Mouse (Mus musculus): Measurements from ENCODE around the gene Rundc3b. TPM values are rescaled to one million over a fixed set of nuclear protein-coding genes. Genes with fewer than 3 reads are reported as not detected.

Gene Rundc3b
- total and polyA plus RNA-seq, 3 experiments = 0.08 to 0.31 (median 0.23) TPM

DNA sequence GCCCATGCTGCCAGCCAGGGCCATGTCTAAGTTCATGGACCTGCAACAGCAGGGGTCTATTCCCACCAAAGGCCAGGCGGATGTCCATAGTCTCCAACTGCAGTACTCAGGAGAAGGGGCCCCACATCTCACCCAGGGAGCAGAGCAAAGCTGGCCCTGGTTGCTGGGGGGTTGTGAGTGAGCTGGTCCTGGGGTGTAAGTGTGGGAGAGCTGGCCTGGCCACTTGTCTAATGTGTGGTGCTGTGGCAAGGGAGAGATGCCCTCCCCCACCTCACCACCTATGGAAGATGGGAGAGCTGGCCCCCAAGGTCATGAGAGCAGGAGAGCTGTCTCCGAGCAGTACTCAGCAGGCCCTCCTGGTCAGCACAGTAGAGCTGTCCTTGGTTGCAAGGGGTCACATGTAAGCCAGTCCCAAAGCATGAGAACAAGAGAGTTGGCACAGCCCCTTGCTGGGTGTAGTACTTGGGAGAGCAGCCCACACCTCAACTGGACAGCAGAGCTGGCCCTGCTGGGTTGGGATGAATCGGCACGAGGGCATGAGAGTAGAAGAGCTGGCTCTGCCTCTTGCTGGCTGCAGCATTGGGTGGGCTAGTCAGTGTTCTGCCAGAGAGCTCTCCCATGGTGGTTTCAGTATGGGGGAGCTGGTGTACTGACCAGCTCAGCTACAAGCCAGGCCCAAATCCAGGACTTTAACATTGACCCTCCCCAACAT is 134.6 kb downstream of the Rundc3b start:
- no peaks in the 10 kb centered on the region for H3K79me2 ChIP-seq (replicated peaks; ENCODE audit: control insufficient read depth, insufficient read depth, low read length)
- intact Hi-C loops (cut with DNase I) = loop anchor here (5.0 to 10.0 kb wide), 2 partner anchors 184 to 557 kb away; no protein-coding TSS in a partner anchor
- H3K9ac ChIP-seq (ENCODE audit: low read depth, low read length) = no peak overlapping the region
- no peak overlapping the region for H3K4me3 ChIP-seq
- no peaks in the 10 kb centered on the region for H3K4me1 ChIP-seq (ENCODE audit: control insufficient read depth, insufficient read depth, low read length)
- no peak for TF ChIP-seq EP300 (IDR thresholded peaks at IDR 0.05; ENCODE audit: insufficient read depth, low read depth, low read length)
- no peaks in the 10 kb centered on the region for H3K27me3 ChIP-seq (ENCODE audit: control insufficient read depth, insufficient read depth, low read length)
- no peak overlapping the region for H3K27ac ChIP-seq
- no peak for DNase-seq
- 73% methylated on average over 4 of the region's 4 CpGs for WGBS
- H3K36me3 ChIP-seq (ENCODE audit: control insufficient read depth, insufficient read depth, low read length) = no peaks in the 10 kb centered on the region

DNA sequence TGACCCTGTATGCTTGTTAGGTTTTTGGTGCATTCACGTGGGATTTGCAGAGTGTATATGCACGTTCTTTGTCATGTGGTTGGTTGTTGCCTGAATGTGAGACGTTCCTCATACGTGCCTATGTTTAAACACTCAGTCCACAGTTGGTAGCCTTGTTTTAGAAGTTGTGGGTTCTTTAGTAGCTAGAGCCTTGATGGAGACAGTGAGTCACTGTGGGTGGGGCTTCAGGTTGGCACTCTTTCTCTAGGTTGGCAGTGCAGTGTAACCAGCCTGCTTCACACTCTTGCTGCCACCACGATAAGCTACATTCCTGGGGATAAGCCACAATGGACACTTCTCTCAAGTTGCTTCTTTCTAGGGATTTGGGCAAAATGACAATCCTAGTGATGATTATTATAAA is 166.2 kb downstream of the Rundc3b start:
- Histone ChIP-seq H3K9ac (ENCODE audit: low read depth, low read length) (no peak overlapping the region), H3K27me3 (ENCODE audit: control insufficient read depth, insufficient read depth, low read length) (no peaks in the 10 kb centered on the region), H3K36me3 (ENCODE audit: control insufficient read depth, insufficient read depth, low read length) (no peaks in the 10 kb centered on the region), H3K27ac (no peak overlapping the region), H3K4me3 (no peak overlapping the region), H3K79me2 (replicated peaks; ENCODE audit: control insufficient read depth, insufficient read depth, low read length) (no peaks in the 10 kb centered on the region), H3K4me1 (ENCODE audit: control insufficient read depth, insufficient read depth, low read length) (no peaks in the 10 kb centered on the region)
- intact Hi-C loops (cut with DNase I) = no loop called here
- 69% methylated on average over 5 of the region's 5 CpGs for WGBS
- TF ChIP-seq EP300 (IDR thresholded peaks at IDR 0.05; ENCODE audit: insufficient read depth, low read depth, low read length) = no peak
- TF ChIP-seq POLR2A (IDR thresholded peaks at IDR 0.05; ENCODE audit: insufficient read depth, low read depth, low read length) = no peak
- no peak for TF ChIP-seq CTCF (IDR thresholded peaks at IDR 0.05)
- DNase-seq = no peak

GRCm38 (mm10) chr5:8455565-8455964 is 167.2 kb downstream of the Rundc3b start:
- no peaks in the 10 kb centered on the region for H3K27me3 ChIP-seq (ENCODE audit: control insufficient read depth, insufficient read depth, low read length)
- no peaks in the 10 kb centered on the region for H3K79me2 ChIP-seq (replicated peaks; ENCODE audit: control insufficient read depth, insufficient read depth, low read length)
- no peak overlapping the region for H3K27ac ChIP-seq
- no peak for TF ChIP-seq EP300 (IDR thresholded peaks at IDR 0.05; ENCODE audit: insufficient read depth, low read depth, low read length)
- no peak overlapping the region for H3K4me3 ChIP-seq
- no peaks in the 10 kb centered on the region for H3K36me3 ChIP-seq (ENCODE audit: control insufficient read depth, insufficient read depth, low read length)
- no peak for DNase-seq
- no peak overlapping the region for H3K9ac ChIP-seq (ENCODE audit: low read depth, low read length)
- intact Hi-C loops (cut with DNase I) = no loop called here
- H3K4me1 ChIP-seq (ENCODE audit: control insufficient read depth, insufficient read depth, low read length) = no peaks in the 10 kb centered on the region

Other genes starting within 250 kb of the Rundc3b start
- gene Dbf4, start 200.2 kb downstream of the Rundc3b start, total RNA-seq (2021) = under 1 TPM; 0.77 to 0.94 TPM
- gene Dbf4, start 200.2 kb downstream of the Rundc3b start, polyA plus RNA-seq (2012; rRNA removed) = 0.53 and 0.56 TPM in 2 replicates
- gene Slc25a40, start 200.1 kb downstream of the Rundc3b start, total RNA-seq (2021) = 1 to 10 TPM; 8.3 to 8.6 TPM
- 2.5 and 5.6 TPM in 2 replicates for gene Slc25a40, start 200.1 kb downstream of the Rundc3b start, polyA plus RNA-seq (2012; rRNA removed)
- 10 to 100 TPM in 1 of 2 experiments, 1 to 10 TPM in 1; 8.3 to 11.0 TPM for gene Abcb1a, start 37.1 kb upstream of the Rundc3b start, total RNA-seq (2021)
- gene Abcb1a, start 37.1 kb upstream of the Rundc3b start, polyA plus RNA-seq (2012; rRNA removed) = 6.3 and 9.8 TPM in 2 replicates
- gene Abcb1b, start 175.2 kb upstream of the Rundc3b start, total RNA-seq (2021) = 1 to 10 TPM; 3.2 to 5.0 TPM
- 3.1 and 3.3 TPM in 2 replicates for gene Abcb1b, start 175.2 kb upstream of the Rundc3b start, polyA plus RNA-seq (2012; rRNA removed)

Measured in heart, adult 2 months (tissue).